Mouse (Mus musculus): Measurements from ENCODE around the gene Mgat4b.

Mgat4b gene

GRCm38 (mm10) chr11:50210505-50211151 lies at the start of gene Mgat4b, which contains the start of gene Sqstm1:
Gene Mgat4b (plus strand): TSS chr11:50210890.
Gene Sqstm1 (minus strand): TSS chr11:50210827.
- DNase-seq (ENCODE audit: low spot score), result peak; percentile 81

DNA sequence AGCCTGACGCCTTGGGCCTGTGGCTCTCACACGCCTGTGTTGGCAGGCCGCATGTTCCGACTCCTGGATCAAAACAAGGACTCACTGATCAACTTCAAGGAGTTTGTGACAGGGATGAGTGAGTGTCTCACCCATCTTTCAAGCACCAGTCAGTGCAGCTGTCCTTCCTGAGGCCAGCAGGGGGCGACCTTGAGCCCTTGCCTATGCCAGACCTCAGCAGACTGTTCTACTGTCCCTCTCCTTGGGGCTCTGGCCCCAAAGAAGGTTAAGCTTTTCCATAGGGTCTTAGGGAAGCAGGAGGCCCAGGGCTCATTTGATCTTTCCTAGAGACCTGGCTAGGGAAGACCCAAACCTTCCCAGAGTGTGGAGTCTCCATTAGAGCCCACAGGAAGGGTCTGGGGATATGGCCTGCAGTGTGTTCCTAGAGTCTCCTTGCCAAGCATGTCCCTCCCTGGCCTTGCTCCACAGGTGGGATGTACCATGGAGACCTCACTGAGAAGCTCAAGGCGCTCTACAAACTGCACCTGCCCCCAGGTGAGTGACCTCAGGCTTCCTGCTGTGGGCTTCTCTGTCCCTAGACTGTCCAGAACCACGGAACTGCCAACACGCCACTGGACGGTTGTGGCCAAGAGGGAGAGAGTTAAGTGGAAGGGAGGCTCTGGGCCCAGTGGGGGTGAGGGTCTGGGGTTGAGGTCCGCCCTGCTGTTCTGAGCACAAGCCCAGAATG lies 48.9 kb upstream of the Mgat4b start:
- peak; percentile 52 for DNase-seq (ENCODE audit: low spot score)

GRCm38 (mm10) chr11:50162338-50163050 lies 48.2 kb upstream of the Mgat4b start:
- DNase-seq (ENCODE audit: low spot score), result no peak

DNA sequence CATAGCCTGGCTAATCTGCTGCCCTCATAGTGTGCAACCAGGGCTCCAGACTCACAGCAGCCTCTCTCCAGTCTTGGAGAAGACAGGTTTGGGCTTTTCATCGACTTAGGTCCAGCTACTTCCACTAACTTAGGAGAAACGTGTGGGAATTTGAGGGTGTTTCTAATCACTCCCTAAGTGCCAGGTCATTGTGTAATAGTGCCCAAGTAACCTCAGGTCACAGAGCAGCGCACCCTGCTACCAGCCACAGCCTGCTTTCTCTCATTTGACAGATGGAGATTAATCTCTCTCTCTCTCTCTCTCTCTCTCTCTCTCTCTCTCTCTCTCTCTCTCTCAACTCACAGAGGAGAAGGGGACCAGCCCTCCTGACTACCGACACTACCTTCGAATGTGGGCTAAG lies 42.3 kb upstream of the Mgat4b start:
- no peak for DNase-seq (ENCODE audit: low spot score)

GRCm38 (mm10) chr11:50174111-50174729 lies 36.5 kb upstream of the Mgat4b start, which contains the start of gene Mrnip:
Gene Mrnip (plus strand): TSS chr11:50174444.
- DNase-seq (ENCODE audit: low spot score), result peak; percentile 32

DNA sequence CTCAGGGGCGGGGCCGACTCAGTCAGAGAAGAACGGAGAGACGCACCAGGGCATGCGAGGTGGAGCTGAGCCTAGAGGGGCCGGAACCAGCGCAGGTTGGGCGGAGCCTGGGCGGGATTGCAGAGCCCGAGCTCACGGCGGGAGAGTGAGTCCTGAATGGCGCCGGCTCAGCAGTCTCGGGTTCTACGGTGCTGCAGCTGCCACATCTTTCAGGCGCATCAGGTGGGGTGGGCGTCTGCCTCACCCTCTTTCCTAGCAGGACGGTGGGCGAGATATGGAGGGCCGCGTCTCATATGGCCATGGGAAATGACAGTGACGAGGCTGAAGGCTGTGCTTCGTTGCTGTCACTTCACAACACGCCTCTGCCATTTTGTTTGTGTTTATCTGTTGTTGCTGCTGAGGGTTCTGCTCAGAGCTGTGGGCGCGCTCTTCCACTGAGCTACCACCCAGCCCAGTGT lies 35.9 kb upstream of the Mgat4b start:
- peak; percentile 98 for DNase-seq (ENCODE audit: low spot score)

- no peak for DNase-seq (ENCODE audit: low spot score)
Observed at GRCm38 (mm10) chr11:50176351-50176750, 34.3 kb upstream of the Mgat4b start.

GRCm38 (mm10) chr11:50177111-50177510 lies 33.6 kb upstream of the Mgat4b start:
- DNase-seq (ENCODE audit: low spot score), result no peak

DNA sequence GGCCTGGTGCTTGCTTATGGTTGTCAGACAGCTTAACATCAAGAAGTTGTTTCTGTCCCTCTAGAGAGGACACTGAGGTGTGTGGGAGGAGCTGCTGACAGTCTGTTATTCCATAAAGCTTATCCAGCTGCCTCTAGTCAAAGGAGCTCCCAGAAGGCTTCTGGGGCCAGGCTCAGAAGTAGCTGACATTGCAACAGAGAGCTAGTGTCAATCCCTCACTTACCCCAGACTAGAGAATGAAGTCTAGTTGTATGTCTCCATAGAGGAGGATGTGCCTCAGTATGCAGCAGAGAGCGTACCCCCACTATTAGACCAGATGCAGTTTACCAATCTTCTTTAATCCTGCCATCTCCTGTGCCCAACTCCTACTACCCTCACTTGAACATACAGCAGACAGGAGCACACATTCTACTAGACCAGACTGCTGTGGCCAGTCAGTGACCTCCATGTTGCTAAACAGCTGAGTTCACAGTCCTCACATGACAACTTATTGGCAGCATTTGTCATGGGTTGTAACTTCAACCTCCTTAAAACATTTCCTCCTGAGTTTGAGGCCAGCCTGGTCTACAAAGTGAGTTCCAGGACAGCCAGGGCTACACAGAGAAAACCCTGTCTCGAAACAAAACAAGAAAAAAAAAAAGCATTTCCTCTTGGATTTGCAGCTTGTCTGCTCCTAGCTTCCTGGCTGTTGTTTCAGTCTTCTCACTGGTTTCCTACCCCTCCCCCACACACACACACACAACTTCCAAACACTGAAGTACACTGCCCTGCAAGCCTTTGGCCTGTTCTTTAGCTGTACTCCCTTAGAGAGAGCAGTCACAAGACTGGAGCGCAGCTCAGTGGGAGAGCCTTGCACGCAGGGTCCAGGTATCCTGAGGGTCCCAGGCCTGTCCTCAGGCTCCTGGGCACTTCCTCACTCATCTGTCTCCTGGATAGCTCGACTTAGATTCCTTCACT lies 31.9 kb upstream of the Mgat4b start:
- no peak for DNase-seq (ENCODE audit: low spot score)

- DNase-seq (ENCODE audit: low spot score), result no peak
Observed at GRCm38 (mm10) chr11:50180478-50181231, 30.0 kb upstream of the Mgat4b start.

GRCm38 (mm10) chr11:50182702-50183101 lies 28.0 kb upstream of the Mgat4b start:
- DNase-seq (ENCODE audit: low spot score), result no peak

- DNase-seq (ENCODE audit: low spot score), result no peak
Observed at GRCm38 (mm10) chr11:50184788-50185187, 25.9 kb upstream of the Mgat4b start.

DNA sequence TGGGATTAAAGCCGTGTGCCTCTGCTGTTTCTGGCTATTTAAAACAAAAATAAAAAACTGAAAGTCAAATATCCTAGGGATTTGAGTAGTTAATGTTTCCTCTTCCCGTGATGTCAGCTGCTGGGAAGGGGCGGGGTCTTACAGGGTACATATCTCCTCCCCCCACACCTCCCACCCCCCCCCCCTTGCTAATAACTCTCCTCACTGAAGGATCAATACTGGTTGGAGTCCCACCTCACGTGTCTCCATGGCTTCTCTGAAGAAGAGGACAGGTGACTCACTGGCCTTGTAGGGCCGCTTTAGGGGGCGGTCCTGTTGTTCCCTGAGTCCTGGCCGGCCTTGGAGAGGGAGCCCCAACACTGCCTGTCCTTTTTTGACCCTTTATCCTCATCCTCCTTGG lies 22.0 kb upstream of the Mgat4b start:
- DNase-seq (ENCODE audit: low spot score), result no peak

- DNase-seq (ENCODE audit: low spot score), result no peak
Observed at GRCm38 (mm10) chr11:50190362-50190761, 20.3 kb upstream of the Mgat4b start.

GRCm38 (mm10) chr11:50192278-50192677 lies 18.4 kb upstream of the Mgat4b start:
- no peak for DNase-seq (ENCODE audit: low spot score)

GRCm38 (mm10) chr11:50194070-50194469 lies 16.6 kb upstream of the Mgat4b start:
- no peak for DNase-seq (ENCODE audit: low spot score)

GRCm38 (mm10) chr11:50194793-50195192 lies 15.9 kb upstream of the Mgat4b start:
- no peak for DNase-seq (ENCODE audit: low spot score)

DNA sequence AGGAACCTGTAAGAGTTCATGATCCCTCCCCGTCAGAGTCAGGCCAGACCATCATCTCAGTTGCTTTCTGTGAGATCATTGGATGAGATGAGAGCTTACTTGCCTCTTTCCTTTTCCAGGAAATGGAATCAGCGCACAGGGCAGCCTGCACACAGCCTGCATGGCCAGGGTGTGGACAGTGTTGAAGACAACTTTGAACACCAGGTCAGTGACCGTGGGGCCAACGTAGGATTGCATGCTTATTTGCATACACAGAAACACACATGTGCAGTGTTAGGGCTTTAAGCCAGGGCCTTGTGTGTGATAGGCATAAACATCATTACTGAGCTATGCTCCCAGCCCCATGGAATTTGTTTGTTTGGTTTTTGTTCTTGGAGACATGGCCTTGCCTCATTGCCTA lies 13.2 kb upstream of the Mgat4b start:
- DNase-seq (ENCODE audit: low spot score), result no peak

DNA sequence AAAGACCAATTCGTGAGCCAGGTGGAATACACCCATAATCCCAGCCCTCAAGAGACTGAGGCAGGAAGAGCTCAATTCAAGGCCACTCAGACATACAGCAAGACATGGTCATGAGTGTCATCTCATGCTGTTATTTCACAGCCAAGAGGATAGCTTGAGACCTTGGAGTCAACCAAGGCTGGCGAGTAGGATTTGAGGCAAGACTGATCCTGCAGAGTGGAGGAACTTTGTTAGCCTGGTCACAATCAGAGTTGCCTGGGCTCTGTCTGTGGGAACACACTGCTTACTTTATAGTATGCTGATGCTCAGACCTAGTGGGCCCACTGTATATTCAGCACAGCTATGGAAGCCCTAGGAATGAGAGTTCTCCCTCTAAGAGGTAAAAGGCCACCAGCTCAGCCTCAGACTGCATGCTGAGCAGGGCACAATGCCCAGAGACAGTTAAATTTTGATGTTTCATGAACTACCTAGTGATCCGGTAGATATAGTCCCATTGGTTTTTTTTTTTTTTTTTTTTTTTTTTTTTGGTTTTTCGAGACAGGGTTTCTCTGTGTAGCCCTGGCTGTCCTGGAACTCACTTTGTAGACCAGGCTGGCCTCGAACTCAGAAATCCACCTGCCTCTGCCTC lies 12.4 kb upstream of the Mgat4b start:
- no peak for DNase-seq (ENCODE audit: low spot score)

DNA sequence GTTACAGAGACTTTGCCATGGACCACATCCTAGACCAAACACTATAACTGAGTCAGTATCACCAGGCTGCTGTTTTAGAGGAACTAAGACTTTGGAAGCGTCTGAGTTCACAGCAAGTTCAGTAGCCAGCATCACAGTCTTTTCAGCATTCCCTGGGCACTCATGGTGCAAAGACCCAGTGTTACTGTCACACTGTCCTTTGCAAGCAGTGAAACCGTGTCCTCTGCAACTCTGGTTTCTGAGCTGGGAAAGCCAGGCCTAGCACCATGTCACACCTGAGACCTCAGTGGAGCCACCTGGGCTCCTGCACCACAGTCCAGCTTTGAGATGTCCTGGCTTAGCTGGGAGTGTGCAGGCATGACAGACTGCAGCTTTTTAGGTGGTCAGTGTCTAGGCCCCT lies 11.8 kb upstream of the Mgat4b start:
- DNase-seq (ENCODE audit: low spot score), result no peak
